7 mouse cellular contexts compared by ENCODE assay signal in the genomic region with DNA sequence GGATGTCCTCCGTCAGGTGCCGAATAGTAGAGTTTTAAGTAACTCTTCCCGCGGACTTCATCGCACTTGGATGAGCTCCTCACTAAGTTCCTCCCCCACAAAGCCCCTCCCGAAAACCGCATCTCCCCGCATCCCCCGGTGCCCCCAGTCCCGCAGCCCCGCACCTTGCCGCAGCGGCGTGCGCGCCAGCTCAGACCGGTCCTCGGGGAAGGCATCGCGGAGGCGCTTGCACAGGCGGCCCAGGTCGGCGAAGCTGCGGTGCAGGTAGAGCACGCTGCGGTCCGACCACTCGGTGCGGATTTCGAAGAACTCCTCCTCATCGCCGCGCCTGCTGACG. TPM values are rescaled to one million over a fixed set of nuclear protein-coding genes. Genes with fewer than 3 reads are reported as not detected.
A peak's percentile ranks its signal among the peaks of the same experiment; 100 is the strongest.
DNase-seq lines count a peak whose midpoint lies in the region; ATAC-seq lines count a peak whose summit lies in the region.

No protein-coding gene starts in this region.

- H3K4me2 ChIP-seq in embryonic facial prominence, embryonic 13.5 days = peak overlapping the region; percentile 83
- peak overlapping the region; percentile 94 for H3K4me2 ChIP-seq in hindbrain, embryonic 13.5 days
- peak overlapping the region; percentile 89 for H3K4me2 ChIP-seq in midbrain, embryonic 13.5 days (replicated peaks)

- 0 out of 2 replicates have a peak, but pooled peaks have one; percentile 44 for ATAC-seq in embryonic facial prominence, embryonic 13.5 days (ENCODE audit: insufficient number of reproducible peaks, insufficient read depth, low FRiP score, low TSS enrichment, low read depth)
- ATAC-seq in hindbrain, embryonic 13.5 days (ENCODE audit: low FRiP score) = peak; percentile 72
- ATAC-seq in midbrain, embryonic 13.5 days = peak; percentile 60

- peak; percentile 36 to 42 for DNase-seq in left cerebral cortex, postnatal 36 days (ENCODE audit: low spot score in 2 of 2)
- no peak for DNase-seq in left cerebral cortex, adult 8-10 months (ENCODE audit: low spot score in 2 of 2)
- no peak for DNase-seq in right cerebral cortex, adult 18-20 months
- no peak for DNase-seq in embryo, embryonic 9.5 days (ENCODE audit: extremely low spot score)

- H3K36me3 ChIP-seq in embryonic facial prominence, embryonic 13.5 days = no peaks in the 10 kb centered on the region
- H3K36me3 ChIP-seq in hindbrain, embryonic 13.5 days = no peaks in the 10 kb centered on the region
- no peaks in the 10 kb centered on the region for H3K36me3 ChIP-seq in midbrain, embryonic 13.5 days

- intact Hi-C loops in left cerebral cortex, postnatal 36 days (cut with DNase I) = loop anchor here (5.0 kb wide), 1 partner anchor 60 kb away; no protein-coding TSS in a partner anchor

- peak overlapping the region; percentile 78 for H3K9ac ChIP-seq in embryonic facial prominence, embryonic 13.5 days
- peak overlapping the region; percentile 73 for H3K9ac ChIP-seq in hindbrain, embryonic 13.5 days
- peak overlapping the region; percentile 69 for H3K9ac ChIP-seq in midbrain, embryonic 13.5 days (replicated peaks)

- H3K27ac ChIP-seq in embryonic facial prominence, embryonic 13.5 days = peak overlapping the region; percentile 84
- peak overlapping the region; percentile 12; the same call in 1 of the 2 replicates for H3K27ac ChIP-seq in hindbrain, embryonic 13.5 days
- H3K27ac ChIP-seq in midbrain, embryonic 13.5 days = no peak overlapping the region

- 2% methylated on average over 35 of the region's 35 CpGs for WGBS in embryonic facial prominence, embryonic 13.5 days
- under 1% methylated on average over 35 of the region's 35 CpGs for WGBS in hindbrain, embryonic 13.5 days
- under 1% methylated on average over 35 of the region's 35 CpGs for WGBS in midbrain, embryonic 13.5 days

- H3K4me1 ChIP-seq in embryonic facial prominence, embryonic 13.5 days = peaks cover 46% of the 10 kb centered on the region
- peaks cover 34% of the 10 kb centered on the region for H3K4me1 ChIP-seq in hindbrain, embryonic 13.5 days (replicated peaks)
- peaks cover 27% of the 10 kb centered on the region for H3K4me1 ChIP-seq in midbrain, embryonic 13.5 days (replicated peaks)

- no peaks in the 10 kb centered on the region for H3K9me3 ChIP-seq in embryonic facial prominence, embryonic 13.5 days
- H3K9me3 ChIP-seq in hindbrain, embryonic 13.5 days = no peaks in the 10 kb centered on the region
- H3K9me3 ChIP-seq in midbrain, embryonic 13.5 days = no peaks in the 10 kb centered on the region

- H3K27me3 ChIP-seq in embryonic facial prominence, embryonic 13.5 days = peaks cover 40% of the 10 kb centered on the region
- peaks cover 84% of the 10 kb centered on the region for H3K27me3 ChIP-seq in hindbrain, embryonic 13.5 days
- peaks cover 94% of the 10 kb centered on the region for H3K27me3 ChIP-seq in midbrain, embryonic 13.5 days

- H3K4me3 ChIP-seq in embryonic facial prominence, embryonic 13.5 days = peak overlapping the region; percentile 60
- H3K4me3 ChIP-seq in hindbrain, embryonic 13.5 days = peak overlapping the region; percentile 52
- H3K4me3 ChIP-seq in midbrain, embryonic 13.5 days (replicated peaks) = peak overlapping the region; percentile 52

RNA-seq across cellular contexts. Expression of a gene that starts 1.3 kb away (rescaled TPM):
- total RNA-seq in left cerebral cortex, postnatal 36 days (2021) = 1 to 10 TPM; 3.5 to 7.7 TPM
- 1 to 10 TPM; 4.0 to 6.0 (median 4.6) TPM for total RNA-seq in left cerebral cortex, adult 8-10 months (2022)
- polyA plus RNA-seq in embryonic facial prominence, embryonic 13.5 days (2015; fragmentation: Nextera tagmentation; extraction: Ambion mirVana) = 20.7 and 25.5 TPM in 2 replicates
- polyA plus RNA-seq in hindbrain, embryonic 13.5 days (2015; fragmentation: Nextera tagmentation; extraction: Ambion mirVana) = 8.3 and 8.9 TPM in 2 replicates
- 7.8 and 8.3 TPM in 2 replicates for polyA plus RNA-seq in midbrain, embryonic 13.5 days (2015; fragmentation: Nextera tagmentation; extraction: Ambion mirVana)

Comparison
In these comparisons a context has a peak if more than half of its experiments do, and no peak if none do; other contexts are left out.
1. DNase-seq: peak in left cerebral cortex, postnatal 36 days (2 of 2); none in left cerebral cortex, adult 8-10 months (0 of 2), right cerebral cortex, adult 18-20 months (single experiment) and embryo, embryonic 9.5 days (single experiment).
2. Peak in every context shown above with its lines, with median percentiles within 50 percentile points of each other: ATAC-seq, H3K4me2 ChIP-seq, H3K4me3 ChIP-seq and H3K9ac ChIP-seq.